Mouse (Mus musculus): ENCODE data around the gene Swi5.

Gene Swi5

DNA sequence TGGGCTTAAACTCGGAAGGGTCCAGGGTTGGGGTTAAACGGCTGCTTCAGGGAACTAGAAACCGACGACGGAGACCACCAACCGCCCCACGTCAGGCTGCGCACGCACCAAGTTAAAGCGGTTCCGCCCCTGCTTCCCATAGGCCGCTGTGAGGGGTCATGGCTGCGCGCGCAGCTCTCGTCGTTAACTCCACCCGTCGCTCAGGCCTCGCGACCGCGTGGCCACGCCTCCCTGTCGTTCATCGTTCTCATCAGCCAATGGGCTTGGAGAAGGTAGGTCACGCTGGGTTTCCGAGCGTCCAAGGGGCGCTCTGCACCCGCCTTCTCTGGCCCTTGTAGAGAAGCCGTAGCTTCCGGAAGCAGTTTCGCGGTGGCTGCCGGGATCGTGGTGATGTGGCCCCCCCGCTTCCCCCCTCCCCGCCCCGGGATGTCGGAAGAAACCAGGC lies at the start of gene Swi5:
Swi5 (minus strand) TSS at position 153 of the 445 bp plus-strand sequence.
- in situ Hi-C loops (cut with MboI, MseI) = no loop called here

DNA sequence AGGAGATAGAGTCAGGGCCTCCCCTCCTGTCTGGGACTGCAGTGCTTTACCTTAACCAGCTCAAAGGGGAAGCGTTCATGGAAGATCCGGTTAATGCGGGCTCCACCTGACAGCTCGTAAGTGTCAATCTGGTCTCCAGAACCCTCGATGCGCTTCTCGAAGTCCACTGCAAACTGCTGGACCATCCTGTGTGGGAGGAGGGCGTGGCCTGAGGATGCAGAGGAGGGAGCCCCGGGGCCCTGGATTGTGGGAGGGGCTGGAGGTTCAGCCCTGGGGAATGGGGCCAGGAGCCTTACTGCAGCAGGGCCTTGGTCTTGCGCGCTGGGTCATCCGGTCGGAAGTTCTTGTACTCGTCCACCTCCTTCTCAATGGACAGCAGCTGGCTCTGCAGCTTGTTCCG lies 48.0 kb upstream of the Swi5 start:
- in situ Hi-C loops (cut with MboI, MseI) = no loop called here

DNA sequence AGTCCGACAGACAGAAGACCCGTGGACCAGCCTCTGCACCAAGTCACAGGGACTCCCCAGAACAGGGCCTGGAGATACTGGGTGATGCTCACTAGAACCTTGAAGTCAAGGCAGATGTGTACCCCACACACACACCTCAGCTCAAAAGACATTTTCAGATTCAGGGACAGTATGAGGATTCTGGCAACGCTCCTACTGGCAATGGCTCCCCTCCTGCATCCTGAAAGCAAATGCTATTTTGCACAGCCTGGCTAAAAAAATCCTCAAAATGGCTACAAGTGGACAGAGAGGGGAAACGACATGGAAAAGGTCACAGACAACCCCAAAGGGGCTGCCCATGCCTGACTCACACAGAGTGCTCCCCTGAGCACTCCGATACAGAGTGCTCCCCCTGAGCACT lies 44.3 kb upstream of the Swi5 start:
- in situ Hi-C loops (cut with MboI, MseI) = no loop called here

DNA sequence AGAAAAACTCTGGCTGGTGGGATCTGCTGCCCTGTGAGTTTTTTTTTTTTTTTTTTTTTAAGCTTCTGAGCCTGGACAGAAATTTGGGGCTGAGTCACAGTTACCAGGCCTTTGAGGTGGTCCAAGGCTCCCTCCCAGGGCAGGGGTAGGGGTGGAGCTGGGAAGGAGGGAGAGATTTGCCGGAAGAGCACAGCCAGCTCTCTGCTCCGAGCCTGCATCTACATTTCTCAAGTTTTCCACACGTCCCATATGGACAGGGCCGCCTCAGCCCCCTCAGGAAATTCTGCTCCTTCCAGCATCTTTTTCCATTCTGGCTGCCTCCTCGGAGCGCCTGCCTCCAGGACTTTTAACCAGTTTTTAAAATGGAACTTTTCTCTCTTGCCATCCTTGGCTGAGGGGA lies 41.7 kb upstream of the Swi5 start:
- in situ Hi-C loops (cut with MboI, MseI) = no loop called here

DNA sequence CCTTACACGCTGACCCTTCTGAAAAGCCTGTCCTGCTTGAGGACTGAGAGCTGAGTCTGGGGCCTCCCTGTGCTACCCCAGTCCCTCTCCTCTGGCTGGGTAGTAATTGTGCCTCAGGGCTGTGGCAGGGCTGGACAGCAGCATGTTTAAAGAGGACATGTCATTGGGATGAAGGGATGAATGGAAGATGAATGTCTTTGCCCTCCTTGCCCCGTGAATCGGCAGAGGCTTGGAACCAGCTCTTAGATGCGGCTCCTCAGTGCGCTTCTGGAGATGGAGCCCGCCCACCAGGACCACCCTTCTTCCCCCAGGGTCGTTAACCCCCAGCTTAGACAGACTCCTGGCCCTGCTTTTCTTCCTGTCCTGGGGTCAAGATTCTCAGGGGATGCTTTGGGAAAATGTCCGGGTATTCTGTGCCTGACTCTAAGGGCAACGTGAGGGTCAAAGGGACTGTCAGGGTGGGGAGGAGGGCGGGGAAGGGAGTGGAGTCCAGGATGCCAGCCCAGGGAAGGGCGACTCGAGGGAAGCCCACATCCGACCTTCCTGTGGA lies 41.1 kb upstream of the Swi5 start:
- in situ Hi-C loops (cut with MboI, MseI) = no loop called here

DNA sequence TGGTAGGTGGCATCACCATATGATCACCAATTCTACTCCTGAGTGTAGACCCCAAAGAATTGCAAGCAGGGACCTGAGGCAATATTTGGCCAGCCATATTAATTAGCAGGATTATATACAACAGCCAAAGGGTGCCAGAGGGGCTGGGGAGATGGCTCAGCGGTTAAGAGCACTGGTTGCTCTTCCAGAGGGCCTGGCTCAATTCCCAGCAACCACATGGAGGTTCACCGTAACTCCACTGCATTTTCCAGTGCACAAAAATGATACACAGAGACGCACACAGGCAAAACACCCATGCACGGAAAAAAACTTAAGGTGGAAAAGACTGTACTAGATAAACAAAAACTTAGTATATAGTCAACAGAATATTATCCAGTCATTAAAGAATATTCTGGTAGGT lies 39.3 kb upstream of the Swi5 start:
- in situ Hi-C loops (cut with MboI, MseI) = no loop called here

DNA sequence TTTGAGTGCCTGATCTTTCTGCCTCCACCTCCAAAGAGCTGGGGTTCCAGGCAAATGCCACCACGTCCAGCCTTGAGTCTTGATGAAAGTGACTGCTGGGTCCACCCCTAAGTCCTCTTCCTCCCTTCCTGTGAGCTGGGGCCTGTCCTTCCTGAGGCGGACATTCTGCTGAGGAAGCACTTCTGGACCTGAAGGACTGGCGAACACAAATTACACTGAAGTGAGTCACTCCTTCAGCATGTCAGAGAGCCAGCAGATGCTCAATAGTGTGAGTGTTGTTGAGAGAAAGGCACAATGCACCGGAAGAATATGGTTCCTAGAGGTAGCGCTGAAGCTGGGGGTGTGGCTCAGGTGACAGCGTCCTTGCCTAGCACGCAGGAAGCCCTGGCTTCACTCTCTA lies 37.5 kb upstream of the Swi5 start:
- in situ Hi-C loops (cut with MboI, MseI) = no loop called here

DNA sequence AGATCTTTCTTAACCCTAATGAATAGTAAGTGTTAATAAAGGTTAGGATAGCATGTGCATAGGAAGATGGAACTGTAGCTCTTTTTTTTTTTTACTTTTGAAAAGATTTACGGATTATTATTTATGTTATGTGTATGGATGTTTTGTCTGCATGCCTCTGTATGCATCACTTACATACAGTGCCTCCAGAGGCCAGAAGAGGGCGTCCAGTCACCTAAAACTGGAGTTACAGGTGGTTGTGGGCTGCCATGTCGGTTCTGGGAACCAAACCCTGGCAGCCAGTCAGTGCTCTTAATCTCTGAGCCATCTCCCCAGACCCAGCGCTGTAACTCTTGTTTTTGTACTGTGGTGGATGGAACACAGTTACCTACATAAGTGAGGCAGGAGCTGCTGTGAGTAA lies 36.4 kb upstream of the Swi5 start:
- in situ Hi-C loops (cut with MboI, MseI) = no loop called here

DNA sequence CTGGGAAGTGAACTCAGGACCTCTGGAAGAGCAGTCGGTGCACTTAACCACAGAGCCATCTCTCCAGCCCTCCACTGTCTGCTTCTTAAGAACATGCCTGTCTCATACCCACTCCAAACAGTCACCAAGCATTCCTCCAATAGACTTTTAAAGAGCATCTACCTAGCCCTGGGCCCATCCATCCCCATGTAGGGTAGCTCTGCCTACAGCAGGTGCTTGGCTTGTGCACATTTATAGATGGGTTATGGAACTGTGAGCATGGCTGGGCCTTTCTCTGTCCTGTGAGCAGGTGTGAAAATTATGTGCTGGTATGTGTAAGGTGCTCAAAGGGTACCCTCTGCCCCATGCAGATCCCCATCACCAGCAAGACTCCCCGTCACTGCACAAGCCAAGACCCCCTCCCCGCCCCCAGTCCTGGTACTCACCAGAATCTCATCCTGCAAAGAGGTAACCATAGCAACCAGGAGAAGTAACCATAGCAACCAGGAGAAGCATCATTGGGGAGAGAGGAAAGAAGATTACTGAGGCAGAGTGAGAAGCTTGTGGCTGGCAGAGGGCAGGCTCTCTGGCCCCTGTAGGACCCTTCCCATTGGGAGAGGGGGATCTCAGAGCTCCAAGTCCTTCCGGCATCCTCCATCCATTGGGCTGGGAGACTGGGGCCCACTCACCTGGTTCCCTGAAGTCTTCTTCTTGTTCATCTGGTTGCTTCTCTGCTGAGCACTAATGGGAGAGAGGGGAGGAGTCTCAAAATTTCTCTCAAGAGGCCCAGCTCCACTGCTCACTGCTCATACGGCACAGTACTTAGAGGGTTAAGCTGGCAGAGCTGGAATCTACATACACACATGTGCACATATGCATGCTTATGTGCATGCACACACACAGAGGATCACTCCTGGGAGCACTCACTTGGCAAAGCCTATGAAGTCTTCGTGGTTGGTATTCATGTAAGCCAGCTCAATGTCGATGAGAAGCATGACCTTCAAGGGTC lies 35.2 kb upstream of the Swi5 start:
- in situ Hi-C loops (cut with MboI, MseI) = no loop called here

DNA sequence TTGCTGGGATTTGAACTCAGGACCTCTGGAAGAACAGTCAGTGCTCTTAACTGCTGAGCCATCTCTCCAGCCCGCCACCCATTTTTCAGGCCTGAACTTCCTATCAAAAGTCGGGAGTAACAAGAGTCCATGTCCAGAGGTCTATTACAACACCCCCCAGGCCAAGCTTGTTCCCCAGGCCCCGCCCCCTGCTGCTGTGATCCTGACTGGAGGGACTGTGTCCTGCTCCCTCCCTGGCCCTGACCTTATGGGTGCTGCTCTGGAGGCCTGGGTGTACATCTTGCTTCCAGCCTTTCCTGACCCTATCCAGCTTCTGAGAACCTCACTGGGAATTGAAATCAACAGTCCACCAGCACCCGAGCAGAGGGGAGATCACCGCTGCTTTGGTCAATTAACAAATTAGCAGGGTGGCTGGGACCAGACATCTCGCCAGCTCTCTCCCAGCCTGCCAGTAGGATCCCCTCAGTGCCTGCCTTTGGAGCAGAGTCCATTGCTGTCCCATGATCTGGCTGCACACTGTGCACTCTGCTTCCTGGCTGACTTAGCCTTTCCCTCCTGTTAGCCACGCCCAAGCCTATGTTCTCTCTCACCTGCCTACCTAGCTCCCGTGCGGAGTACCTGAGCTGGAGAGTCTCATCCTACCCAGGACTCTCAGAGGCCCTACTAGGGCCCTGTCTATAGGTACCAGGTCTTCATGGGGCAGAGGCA lies 33.9 kb upstream of the Swi5 start:
- in situ Hi-C loops (cut with MboI, MseI) = no loop called here

DNA sequence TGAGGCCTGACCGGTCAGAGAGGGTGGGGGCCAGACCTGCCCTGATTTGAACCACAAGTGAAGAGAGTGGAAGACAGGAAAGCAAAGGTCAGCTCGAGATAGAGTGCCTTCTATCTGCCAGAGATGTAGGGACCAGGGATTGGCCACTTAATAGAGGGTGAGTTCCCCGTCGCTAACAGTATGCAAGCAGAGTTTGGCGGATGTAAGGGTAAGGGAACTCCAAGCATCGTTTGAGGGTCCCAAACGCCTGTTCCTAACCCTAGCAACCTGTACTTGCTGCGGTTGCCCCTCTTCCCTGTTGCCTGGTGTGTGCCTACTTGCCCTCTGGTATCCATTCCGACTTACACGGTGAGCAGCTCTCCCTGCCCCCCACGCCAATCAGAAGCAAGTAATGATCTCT lies 32.8 kb upstream of the Swi5 start:
- in situ Hi-C loops (cut with MboI, MseI) = no loop called here

DNA sequence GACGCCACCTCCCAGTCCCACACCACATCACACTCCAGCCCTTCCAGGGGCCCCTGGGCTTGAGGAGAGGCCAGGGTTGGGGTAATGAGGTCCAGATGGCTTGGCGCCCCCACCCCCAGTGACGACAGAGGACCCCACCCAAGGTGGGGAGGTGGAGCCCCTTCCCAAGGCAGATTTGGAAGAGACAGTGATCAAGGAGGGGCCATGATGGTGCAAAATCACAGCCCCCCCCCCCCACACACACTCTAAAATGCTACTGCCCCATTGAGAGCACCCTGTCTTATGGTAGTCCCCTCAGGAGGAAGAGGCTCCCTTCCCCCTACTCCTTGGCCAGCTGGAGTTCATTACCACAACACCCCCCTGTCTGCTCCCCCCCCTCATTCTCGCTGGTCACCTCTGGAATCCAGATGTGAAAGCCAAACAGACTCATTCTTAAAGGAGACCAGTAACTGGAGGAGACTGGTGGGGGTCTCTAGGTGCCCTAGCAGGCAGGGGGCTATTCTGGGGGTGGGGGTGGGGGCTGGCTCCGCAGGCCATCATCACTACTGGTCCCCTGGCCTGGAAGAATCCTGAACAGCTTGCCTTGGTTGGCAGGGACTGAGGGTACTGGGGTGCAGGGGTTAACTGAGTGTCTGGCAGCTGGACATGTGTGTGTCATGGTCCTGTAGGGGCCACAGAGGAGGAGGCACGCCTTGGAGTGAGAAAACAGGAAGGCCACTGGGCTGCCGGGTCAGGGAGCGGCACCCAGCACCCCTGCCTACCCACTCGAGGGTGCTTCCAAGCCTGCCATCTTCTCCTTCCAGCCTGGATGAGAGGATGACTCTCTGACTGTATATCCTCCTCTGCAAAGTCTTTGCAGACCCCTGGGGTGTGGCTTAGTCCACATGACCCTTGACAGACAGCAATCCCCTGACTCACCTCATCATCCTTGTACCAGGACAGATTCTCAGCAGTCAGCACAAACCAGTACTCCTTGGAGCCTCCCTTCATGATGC lies 32.0 kb upstream of the Swi5 start:
- in situ Hi-C loops (cut with MboI, MseI) = no loop called here

DNA sequence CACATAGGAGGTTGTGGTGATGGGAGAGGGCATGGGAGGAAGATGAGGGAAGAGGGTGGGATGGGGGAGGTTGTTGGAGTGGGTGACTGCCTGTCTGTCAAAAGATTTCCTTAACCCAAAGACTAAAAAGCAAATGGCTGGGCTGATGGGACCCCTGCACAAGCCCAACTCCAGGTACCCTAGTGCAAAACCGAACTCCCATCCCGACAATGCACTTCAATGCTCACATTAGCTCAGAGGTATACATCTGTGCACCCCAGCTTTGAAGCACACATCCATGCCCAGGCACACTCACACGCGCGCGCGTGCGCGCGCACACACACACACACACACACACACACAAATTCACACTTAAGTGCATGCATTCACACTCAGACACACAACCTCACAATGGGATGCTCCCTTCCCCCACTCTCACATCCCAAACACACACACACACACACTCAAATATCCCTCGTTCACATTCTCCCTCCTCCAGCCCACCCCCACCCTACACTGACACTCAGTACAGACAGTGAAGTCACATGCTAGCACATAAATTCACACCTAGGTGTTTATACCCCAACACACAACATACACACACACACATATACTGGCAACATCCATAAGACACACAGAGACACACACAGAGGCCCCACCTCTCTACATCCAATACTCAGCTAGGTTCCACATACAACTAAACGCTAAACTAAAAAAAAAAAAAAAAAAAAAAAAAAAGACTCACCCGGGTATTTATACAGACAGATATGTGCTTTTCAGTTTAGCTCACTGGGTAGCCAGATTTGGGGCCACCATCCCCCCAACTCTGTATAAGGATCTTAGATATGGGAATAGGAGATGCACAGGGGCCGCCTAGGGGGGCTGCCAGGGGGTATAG lies 31.1 kb upstream of the Swi5 start:
- in situ Hi-C loops (cut with MboI, MseI) = no loop called here

DNA sequence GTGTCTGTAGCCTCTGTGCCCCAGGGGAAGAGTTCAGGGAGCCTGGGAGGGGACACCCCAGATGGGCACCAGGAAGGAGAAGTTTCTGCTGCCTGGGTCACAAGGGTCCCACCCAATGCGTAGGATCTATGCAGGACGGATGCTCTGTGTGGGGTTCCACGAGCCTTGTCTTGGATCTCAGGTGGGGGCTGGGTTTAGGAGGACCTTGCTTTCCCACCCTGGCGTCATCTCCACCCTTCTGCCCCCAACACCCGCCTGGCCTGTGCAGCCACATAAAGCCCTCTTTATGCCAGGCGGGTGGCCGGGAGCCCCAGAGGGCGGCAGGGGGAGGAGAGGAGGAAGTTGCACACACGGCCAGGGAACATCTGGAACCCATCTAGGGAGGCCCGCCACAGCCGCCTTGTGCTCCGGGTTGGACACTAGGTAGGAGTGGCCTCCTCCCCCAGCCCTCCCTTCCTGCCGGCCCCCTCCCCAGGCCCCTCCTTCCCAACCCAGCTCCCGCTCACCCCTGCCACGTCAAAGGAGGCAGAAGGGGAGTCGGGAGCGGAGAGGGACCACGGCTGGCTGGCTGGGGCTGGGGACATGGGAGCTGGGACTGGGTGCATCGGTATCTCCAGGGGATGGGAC lies 30.0 kb upstream of the Swi5 start:
- in situ Hi-C loops (cut with MboI, MseI) = no loop called here

DNA sequence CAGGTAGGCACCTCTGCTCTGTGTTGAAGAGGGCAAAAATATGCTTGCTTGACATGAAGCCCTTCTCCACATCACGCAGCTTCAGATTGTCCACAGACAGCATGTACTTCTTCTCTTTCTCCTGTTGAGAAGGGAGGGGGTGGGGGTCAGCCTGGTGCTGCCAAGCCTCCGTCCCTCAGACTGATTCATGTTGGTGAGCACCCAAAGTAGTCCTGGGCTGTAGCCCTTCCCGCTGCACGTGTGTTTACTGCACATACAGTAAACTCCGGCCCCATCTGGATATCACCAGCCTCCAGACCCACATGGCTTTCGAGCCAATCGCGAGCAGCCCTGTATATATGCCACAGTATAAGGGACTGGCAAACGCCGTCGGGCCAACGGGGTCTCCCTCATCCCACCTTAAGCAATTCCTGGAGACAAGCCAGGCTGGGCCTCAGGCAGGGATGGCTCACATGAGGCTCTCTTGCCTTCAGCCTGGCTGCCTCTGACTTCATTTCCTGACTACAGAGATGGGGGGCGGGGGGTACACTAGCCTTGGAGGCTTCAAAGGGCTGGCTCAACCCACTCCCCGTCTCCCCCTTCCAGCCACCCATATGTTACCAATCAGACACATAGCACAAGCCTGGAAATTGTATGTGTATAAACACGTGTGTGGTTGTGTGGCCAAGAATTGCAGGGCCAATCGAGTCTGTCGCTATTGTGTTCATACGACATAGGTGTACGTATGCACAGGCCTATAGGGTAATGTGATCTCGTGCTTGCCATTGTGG lies 29.2 kb upstream of the Swi5 start:
- in situ Hi-C loops (cut with MboI, MseI) = no loop called here

DNA sequence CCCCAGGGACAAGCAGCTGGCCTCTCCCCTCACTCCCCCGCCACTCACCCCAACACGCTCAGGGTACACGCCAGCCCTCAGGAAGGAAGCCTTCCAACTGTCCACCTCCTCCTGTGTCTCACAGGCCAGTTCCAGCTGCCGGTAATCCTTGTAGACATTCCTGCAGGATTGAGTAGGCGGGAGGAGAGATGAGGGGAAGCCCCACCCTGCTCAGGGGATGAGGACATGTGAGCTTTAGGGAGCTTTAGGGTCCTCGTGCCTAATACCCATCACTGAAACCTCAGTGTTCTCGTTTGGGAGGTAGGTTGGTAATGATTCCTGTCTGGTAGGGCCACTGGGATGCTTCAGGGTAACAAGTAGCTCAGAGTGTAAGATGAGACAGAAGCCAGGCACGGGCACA lies 27.9 kb upstream of the Swi5 start:
- in situ Hi-C loops (cut with MboI, MseI) = no loop called here

DNA sequence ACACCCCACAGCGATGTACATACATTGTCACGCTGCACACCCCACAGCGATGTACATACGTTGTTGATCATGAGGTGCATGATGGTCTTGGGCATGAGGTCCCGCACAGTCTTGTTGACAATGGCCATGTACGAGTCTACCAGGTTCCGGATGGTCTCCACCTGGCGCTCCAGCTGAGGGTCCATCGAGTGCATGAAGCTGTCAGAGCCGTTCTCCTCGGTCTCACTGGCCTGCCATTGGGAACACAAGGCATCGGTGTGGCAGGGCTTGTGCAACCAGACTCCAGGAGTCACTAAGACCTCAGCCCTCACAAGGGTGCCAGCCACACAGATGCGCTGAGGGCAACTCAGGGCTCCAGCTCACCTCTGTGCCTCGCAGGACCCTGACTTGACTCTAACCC lies 27.0 kb upstream of the Swi5 start:
- in situ Hi-C loops (cut with MboI, MseI) = no loop called here

DNA sequence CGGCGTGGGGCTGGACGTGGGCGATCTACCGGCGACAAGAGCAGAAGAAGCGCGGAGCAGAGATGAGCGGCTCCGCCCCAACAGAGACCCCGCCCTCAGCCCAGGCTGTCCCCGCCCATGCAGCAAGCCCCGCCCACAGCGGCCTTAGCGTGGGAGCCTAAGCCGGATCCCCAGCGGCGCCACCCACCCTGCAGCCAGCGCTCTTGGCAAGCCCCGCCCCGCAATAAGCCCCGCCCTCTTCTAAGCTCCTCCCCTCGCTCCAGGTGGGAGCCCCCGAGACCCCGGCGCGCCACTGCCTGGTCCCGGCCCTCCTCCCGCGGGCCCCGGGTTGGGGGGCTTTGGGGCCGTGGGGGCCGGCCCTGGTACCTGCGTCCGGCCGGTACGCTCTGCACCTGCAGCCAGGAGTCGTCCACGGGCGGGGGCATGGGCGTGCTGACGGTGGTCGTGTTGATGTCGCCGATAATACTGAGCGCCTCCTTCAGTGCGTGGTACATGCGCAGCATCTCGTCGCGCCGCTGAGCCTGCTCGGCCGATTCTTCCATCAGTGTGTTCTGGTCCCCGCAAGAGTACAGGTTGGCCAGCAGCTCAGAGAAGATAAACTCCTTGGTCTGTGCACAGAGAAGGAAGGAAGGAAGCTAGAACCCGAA lies 24.6 kb upstream of the Swi5 start:
- in situ Hi-C loops (cut with MboI, MseI) = no loop called here
